Mouse (Mus musculus) ZHBTc4 (cell line): ENCODE results near the gene Tex44.

Source experiments
- DNase-seq: peaks from one replicate; pipeline ENCODE4 v3.0.0-alpha.2; 2011; ENCODE audit warnings: low read depth, low spot score

Gene Tex44

GRCm38 (mm10) chr1:86426128-86426527 is at the start of gene Tex44, which contains the start of gene Nmur1:
Gene Tex44 (plus strand): TSS chr1:86426329.
Gene Nmur1 (minus strand): TSS chr1:86426228.
- no peak for DNase-seq

DNA sequence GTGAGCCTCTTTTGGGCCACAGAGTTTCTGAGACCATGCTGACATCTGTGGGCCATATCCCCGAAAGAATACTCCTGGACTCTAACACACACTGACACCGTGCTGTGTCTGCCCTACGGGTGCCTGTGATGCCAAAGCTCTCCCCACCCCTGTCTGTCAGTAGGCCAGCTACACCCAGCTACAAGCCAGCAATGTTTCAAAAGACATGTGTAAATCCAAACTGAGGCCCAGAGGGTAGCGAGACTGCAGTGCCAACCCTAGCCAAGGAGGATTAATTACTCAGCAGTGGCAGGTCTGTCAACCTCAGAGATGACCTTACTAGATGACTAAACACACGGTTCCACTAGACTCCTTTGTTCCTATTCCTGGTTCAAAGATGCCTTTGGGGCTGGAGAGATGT is 49.8 kb upstream of the Tex44 start:
- DNase-seq, result no peak

GRCm38 (mm10) chr1:86378662-86379061 is 47.5 kb upstream of the Tex44 start:
- DNase-seq, result no peak

GRCm38 (mm10) chr1:86379161-86379569 is 47.0 kb upstream of the Tex44 start:
- DNase-seq, result no peak

DNA sequence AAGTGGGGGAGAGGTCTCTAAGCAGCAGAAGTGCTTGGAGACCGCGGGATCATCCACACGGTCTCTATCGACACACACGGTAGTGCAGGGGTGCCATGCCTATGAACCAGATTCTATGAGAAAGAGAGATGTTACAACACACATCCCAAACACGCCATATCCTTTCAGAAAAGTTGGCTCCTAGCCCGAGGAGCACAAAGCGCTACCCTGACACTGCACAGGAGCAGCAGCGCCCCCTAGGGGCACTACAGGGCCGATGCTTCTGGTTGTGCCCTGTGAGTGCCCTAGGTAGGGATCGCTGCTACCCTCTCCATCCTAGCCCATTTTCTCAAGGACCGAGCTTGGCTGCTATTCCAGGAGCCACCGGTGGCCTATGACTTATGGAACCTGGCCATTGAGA is 45.1 kb upstream of the Tex44 start:
- DNase-seq, result peak; percentile 91

DNA sequence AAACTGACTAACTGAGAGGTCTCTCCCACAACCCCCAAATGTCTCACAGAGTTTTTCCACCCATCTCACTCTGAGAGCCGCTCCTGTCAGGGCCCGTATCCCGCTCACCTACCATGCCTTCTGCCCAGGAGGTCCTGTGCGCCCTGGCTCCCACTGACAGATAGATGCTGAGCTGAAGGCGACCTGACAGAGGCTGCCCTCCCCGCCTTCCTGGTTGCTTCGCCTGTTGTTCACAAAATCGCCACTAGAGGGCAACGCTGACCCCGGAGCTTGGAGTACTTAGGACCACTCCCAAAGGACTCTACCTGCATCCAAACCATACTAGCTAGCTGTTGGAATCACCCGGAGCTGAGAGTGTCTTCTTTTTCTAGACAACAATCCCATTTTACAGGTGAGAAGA is 36.9 kb upstream of the Tex44 start:
- DNase-seq, result peak; percentile 88

- no peak for DNase-seq
Measured at GRCm38 (mm10) chr1:86391425-86391824, 34.7 kb upstream of the Tex44 start.

- no peak for DNase-seq
Measured at GRCm38 (mm10) chr1:86393219-86393618, 32.9 kb upstream of the Tex44 start.

GRCm38 (mm10) chr1:86394246-86394645 is 31.9 kb upstream of the Tex44 start:
- no peak for DNase-seq

- DNase-seq, result peak; percentile 81
Measured at GRCm38 (mm10) chr1:86395897-86396296, 30.2 kb upstream of the Tex44 start.

- no peak for DNase-seq
Measured at GRCm38 (mm10) chr1:86397621-86398020, 28.5 kb upstream of the Tex44 start.

DNA sequence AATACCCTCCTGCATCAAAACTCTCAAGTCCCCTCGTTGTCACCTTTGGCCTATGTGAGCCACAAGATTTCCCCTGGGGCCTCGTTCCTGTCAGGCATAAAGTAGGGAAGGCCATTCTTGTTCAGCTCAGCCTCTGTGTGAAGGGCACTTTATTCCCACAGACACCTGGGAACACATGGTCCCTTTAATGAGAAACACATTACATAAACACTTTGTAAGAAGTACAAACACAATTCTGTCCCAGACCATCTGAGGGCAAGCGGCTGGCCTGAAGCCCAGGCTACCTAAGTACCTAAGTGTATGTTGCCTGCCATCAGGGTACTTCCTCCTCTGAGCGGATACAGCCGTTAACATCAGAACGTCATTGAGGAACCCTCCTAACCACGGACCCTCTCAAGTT is 27.9 kb upstream of the Tex44 start:
- no peak for DNase-seq

- DNase-seq, result no peak
Measured at GRCm38 (mm10) chr1:86399322-86399721, 26.8 kb upstream of the Tex44 start.

GRCm38 (mm10) chr1:86400096-86400754 is 25.9 kb upstream of the Tex44 start:
- no peak for DNase-seq

DNA sequence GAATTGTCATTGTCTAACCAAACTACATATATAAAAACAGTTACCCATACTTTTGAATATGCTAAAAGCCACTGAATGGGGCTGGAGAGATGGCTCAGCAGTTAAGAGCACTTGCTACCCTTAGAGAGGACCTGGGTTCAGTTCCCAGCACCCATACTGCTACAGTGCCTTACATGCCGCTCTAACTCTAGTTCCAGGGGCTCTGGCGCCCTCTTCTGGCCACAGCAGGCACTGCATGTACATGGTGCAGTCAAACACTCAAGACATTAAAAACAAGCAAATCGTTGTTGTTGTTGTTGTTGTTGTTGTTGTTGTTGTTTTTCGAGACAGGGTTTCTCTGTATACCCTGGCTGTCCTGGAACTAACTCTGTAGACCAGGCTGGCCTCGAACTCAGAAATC is 21.3 kb upstream of the Tex44 start:
- DNase-seq, result peak; percentile 70

GRCm38 (mm10) chr1:86406313-86406712 is 19.8 kb upstream of the Tex44 start:
- no peak for DNase-seq

DNA sequence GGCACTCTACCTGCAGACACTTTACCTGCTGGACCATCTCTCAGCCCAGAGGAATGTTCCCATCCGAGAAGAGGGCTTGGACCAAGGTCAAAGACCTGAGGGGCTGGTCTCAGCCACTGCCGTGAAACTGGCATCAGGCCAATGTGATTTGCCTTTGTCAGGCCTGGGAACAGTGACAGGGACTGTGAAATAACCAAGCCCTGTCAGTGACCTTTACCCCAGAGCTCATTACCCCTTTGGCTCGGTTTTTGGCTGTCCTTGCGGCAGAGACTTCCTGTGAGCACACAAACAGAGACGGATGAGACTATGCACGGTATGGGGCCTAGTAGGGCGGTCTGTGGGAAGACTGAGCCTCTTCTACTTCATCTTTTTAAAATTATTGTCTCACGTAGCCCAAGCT is 19.2 kb upstream of the Tex44 start:
- no peak for DNase-seq

GRCm38 (mm10) chr1:86408515-86408914 is 17.6 kb upstream of the Tex44 start:
- no peak for DNase-seq

- no peak for DNase-seq
Measured at GRCm38 (mm10) chr1:86409476-86409875, 16.7 kb upstream of the Tex44 start.

- no peak for DNase-seq
Measured at GRCm38 (mm10) chr1:86414715-86415114, 11.4 kb upstream of the Tex44 start.

DNA sequence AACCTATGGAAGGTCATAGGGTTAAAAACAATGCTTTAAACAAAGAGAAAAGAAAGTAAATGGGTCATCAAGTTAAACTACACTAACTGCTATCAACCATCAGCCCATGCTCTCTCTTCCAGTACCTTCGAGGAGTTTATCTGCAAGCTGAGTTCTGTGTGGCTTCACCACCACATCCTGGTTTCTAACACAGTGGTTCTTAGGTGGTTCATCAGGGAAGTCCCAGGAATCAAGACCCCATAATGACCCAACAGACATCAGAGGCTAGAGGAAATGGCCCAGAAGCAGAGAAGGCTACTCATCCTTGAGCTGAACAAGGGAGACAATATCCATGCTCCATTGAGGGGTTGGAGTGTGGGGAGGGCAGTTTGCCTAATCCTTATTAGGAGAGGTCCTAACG is 11.0 kb upstream of the Tex44 start:
- DNase-seq, result no peak

GRCm38 (mm10) chr1:86415612-86416184 is 10.4 kb upstream of the Tex44 start:
- DNase-seq, result peak; percentile 57

GRCm38 (mm10) chr1:86416321-86416720 is 9.8 kb upstream of the Tex44 start:
- peak; percentile 57 for DNase-seq

DNA sequence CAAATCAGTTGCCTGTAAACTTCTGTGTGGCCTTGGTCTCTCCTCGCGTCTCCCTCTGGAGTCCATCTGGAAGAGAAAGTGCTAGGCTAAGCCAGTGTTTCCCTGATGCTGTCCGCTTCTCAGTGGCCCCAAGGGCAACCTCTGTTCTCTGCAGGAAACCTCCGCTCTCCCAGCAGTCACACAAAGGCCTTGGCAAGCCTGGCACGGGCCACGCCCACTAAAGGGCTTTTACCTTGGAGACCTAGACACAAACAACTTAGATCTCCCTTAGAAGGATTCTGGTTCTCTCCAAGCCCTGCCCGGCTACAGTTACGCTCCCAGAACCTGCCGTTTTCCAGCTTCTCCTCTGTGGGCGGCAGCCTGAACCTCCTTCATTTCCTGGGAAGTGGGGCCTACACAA is 5.1 kb upstream of the Tex44 start:
- peak; percentile 36 for DNase-seq
